Mouse (Mus musculus): ENCODE results near the gene Fibp.

The Fibp gene

DNA sequence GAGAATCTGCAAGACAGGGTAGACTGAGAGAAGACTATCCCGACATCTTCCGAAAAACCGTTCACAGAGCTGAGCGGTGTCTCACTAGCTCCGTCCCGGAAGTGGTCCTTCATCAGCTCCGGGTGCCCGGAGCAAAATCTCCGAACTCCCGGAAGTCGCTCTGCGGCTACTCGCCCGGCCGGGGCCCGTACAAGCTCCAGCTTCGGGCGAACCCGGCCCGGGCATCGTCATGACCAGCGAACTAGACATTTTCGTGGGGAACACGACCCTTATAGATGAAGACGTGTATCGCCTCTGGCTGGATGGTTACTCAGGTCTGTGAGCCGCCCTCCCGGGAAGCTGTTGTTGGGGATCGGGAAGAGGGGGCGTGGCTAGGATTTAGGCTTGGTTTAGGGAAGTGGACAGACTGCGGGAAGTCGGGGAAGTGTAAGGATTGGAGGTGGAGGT, at the start of gene Fibp:
Gene Fibp (plus strand): TSS at position 151 of the 447 bp plus-strand sequence.
- peak; percentile 50; the same call in 1 of the 2 replicates for ATAC-seq (ENCODE audit: low TSS enrichment)

DNA sequence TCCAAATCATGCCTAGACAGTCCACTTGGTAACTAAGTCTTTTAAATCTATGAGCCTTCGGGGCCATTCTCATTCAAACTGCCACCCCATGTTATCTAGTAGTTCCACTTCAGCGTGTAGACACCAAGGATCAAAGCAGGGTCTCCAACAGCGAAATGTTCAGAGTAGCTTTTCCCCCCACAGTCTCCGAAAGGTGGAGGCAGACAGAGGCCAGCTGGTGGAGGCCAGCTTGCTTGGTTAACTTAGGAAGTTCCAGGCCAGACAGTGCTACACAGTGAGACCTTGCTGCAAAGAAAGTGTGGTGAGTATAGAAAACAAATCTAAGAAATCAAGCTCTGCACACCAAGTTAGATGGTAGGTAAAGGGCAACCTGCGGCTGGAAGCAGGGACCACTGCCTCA, 49.8 kb upstream of the Fibp start:
- no peak for ATAC-seq (ENCODE audit: low TSS enrichment)

DNA sequence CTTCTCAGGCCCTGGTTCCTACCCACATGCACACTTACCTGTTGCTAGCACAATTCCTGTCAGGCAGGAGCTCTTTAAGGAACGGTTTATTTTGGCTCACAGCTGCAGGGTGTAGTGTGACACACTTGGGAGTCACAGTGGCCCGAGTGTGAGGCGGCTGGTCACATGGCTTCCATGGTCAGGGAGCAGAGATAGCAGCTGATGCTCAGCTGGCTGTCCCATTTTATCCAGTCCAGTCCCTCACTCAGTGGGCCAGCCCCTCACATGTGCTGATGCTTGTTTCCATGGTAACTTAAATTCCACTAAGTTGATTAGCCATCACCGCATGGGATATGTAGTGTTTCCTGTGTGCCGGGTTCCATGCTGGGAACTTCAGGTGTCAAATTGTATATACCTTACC, 48.5 kb upstream of the Fibp start:
- ATAC-seq (ENCODE audit: low TSS enrichment) = peak; percentile 20; the same call in 1 of the 2 replicates

DNA sequence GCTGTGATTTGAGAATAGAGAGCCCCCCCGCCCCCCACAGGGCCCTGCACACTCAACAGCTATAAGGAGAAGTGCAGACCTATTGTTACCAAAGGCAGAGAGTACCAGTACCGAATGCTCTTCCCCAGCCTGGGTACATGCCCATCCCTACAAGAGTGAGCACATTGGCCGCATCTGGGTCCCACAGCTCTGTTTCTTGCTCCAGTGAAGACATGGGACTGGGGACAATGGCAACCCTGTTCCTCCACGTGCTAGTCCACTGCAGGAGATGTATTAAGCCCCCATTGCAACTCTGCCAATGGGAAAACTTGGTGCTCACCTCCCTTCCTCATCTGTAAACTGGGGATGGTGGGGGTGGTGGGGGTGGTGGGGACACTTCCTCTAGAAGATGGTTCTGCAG, 46.6 kb upstream of the Fibp start:
- no peak for ATAC-seq (ENCODE audit: low TSS enrichment)

DNA sequence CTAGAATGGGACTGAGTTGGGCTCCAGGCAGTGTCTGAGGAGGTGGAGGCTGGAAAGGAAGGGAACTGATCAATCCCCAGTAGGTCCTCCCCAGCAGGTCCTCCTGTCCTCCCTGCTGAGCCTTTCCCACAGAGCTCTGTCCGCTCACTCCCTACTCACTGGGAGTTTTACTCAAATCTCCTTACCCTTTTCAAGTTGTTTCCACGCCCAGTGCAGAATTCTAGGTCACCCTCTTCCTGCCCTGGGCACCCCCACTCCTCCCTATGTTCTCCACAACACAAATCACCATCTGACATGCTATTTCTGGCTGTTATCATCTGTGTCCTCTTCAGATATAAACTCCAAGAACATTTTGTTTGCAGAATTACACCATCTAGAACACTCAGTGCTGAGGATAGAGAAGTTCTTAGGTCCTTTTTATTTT, 45.9 kb upstream of the Fibp start:
- peak; percentile 52; the same call in 1 of the 2 replicates for ATAC-seq (ENCODE audit: low TSS enrichment)

DNA sequence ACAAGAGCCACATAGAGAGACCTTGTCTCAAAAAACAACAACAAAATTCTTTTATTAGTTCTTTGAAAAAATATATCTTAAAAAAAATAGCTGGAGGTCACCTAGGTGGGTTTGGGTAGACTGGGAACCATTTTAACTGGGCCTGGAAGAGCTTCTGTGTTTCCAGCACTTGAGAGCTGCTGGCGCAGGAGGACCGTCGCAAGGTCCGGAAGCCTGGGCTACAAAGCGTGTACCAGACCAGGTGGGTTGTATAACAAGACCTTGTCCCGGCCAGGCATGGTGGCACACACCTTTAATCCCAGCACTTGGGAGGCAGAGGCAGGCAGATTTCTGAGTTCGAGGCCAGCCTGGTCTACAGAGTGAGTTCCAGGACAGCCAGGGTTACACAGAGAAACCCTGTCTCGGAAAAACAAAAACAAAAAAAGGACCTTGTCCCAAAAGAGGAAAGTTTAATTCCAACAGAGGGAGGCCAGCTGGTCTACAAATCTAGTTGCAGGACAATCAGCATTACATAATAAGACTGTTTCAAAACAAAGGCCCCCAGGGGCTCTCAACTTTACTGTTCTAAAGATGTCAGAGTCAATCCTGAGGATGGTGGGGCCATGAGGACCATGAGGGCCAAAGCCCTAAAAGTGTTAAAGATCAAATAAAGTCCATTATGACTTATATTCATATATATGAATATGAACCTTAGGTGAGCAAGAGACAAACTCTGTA, 41.5 kb upstream of the Fibp start:
- ATAC-seq (ENCODE audit: low TSS enrichment) = no peak

DNA sequence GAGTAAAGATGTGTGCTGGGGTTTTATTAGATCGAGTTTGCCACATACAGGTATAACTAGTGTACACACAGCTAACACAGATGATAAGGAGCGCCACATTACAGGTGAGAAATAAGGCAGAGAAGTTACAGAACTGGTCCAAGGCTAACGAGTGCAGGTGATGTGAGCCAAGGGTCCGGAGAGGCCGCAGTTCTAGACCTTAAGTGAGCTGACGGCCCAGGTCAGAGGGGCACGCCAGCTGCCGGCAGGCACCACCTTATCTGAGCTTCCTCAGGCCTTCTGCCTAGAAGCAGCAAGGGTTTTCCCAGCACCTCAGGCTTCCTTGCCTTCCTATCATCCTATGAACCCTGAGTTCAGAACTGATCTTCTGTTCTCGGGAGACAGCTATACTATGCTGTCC, 40.8 kb upstream of the Fibp start:
- ATAC-seq (ENCODE audit: low TSS enrichment) = no peak

DNA sequence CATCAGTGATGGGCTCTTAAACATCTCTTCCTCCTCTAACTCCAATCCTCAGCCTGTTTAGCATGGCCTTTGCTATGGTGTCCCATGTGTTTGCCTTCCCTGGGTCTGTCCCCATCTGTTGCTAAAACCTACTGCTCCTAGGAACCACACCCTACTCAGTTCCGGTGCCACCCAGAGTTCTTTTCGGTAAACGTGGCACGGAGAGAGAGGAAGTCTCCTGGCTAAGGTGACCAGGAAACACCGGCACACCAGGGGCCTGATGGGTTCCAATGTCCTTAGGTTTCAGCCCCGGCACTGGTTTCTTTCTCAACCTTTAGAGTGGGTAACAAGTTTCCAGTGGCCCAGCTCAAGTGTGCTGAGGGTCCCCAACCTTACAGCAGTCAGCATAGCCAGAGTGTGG, 39.8 kb upstream of the Fibp start:
- no peak for ATAC-seq (ENCODE audit: low TSS enrichment)

DNA sequence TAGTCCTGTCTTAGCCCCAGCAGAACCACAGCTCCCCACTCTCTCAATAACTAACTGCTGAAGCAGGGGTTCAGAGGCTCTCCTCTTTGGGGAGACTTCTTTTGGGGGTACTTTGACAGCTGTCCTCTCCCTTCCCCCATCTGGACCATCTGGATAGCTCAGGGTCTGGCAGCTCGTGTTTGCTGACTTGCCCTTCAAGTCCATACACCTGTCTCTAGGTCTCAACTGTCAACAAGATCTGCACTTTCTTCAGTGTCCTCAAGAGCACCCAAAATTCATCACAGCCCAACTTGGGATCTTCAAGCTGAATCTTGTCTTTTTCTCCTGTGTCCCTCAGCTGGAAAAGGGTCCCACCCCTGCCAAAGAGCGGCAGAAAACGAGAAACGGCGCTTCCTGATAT, 38.6 kb upstream of the Fibp start:
- no peak for ATAC-seq (ENCODE audit: low TSS enrichment)

DNA sequence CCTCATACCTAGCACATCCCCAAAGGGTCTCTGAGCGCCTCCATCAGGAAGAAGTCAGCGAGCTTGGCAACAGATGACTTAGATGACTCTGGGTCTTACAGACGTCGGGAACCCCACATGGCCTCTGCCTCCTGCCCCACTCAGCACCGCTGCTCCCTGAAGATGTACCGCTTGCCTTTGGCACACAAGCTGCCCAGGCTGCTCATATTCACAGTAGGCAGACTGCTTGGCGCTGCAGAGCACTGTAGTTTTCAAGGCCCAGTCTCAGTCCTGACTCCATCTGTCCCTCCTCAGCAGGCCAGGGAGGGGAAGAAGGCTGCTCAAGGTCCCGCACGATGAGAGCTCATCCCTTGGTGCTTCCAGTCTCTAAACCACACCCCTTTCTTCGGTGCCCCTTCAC, 38.1 kb upstream of the Fibp start:
- no peak for ATAC-seq (ENCODE audit: low TSS enrichment)

DNA sequence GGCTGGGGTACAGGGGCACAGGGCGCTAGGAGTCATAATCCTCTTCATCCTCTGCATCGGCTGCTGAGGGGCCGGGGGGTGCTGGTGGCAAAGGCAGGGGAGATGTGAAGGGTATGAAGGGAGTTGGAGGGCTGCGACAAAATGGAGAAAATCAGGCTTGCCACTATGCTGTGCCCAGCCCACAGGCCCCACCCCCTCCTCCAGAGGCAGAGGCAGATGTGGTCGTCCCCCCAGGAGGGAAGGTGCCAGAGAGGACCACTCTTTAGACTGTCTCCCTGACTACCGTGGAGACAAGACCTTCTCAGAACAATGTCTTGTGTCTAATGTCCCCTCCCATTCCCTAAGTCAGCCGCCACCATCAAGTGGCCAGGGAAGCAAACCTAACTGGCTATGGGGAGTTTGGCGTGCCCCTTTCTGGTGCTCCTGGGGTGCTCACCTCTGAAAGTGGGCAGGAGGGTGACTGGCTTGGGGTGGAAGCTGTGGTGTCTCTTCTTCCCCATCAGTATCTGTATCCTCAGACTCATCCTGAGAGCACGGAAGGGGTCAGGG, 37.4 kb upstream of the Fibp start:
- no peak for ATAC-seq (ENCODE audit: low TSS enrichment)

DNA sequence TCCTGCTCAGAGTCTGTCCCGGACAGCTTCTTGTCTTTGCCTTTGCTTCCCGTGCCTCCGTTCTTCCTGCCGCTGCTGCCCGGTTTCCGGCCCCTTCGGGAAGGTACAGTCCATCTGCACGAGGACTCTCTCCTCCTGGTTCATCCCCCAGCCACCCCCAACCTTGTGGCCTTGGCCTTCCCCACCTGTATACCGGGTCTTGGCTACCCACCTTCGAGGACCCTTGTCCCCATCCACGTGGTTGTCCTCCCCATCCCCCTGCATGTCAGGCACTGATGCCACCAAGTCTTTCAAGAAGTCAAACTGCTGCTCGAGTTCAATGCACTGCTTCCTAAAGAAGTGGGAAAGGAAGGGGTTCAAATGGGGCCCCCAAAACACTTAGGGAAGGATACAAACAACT, 36.9 kb upstream of the Fibp start:
- ATAC-seq (ENCODE audit: low TSS enrichment) = no peak

DNA sequence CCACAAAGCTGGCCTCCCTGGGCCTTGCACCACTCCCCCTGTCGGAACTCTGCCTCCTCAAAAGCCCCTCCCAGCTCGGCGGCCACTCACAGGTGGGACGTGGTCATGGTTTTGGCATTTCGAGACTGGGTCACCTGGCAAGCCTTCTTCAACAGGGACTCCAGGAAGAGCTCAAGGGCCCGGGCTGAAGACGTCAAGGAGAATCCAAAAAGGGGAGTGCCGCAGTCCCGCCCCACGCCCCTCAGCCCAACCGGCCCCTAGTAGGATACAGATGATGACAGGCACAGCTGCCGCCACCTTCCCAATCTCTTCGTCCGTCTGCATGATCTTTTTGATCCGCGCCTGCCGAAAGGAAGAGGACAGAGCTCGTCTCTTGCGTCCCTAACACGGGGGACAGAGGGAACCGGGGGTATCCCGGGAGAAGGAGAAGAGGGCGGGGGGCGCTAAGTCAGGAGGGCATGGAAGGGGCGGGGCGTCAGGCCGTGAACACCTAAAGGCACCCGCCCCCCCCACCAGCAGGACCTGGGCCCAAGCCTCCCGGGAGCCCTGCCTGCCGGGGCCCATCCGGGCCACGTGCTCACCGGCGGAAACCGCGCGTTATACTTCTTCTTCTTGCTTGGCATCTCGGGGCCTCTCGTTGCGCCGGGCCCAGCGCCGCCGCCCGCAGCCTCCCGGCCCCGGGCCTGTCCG, 36.2 kb upstream of the Fibp start:
- peak; percentile 24; the same call in 1 of the 2 replicates for ATAC-seq (ENCODE audit: low TSS enrichment)

DNA sequence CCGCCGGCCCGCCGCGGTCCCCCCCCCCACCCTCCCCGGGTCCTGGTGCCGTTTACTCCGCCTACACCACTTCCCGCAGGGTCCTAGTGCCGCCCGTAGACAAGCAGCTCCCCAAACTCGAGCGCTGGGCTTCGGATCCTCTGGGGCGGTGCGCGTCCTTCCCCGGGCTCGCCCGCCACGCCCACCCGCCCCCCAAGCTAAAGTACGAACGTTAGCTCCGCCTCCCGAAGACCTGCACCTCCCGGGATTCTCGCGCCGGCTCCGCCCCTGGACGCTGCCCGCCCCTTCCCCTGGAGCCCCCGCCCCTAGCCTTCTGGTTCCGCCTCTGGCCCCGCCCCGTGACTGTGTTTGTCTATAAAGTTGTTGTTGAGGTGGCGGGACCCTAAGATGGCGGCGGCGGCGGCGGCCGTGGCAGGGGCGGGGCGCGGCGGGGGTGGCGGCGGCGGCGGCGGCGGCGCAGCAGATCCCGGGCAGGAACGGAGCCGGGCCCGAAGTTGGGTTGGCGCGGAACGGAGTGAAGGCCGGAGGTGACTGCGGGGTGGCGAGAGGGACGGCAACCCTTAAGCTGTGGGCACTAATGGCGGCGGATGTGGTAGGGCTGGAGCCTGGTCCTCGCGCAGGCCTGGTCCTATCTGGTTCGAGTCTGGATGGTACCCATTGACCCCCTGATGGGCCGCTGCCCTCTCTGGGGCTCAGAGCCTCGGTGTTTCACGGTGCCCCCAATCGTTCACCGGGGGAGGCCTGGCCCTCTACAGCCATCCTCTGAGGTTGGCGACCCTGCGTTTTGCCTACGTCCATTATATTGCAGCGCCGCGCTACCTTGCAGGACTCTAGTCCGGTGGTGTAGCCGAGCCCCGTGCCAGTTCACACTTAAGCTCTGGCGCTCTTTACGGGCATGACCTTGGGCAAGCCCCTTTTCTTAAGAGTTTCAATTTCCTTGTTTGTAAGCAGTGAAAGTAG, 35.4 kb upstream of the Fibp start, which contains the start of the genes Drap1 and AI837181:
Gene Drap1 (minus strand): TSS at position 198 of the 960 bp plus-strand sequence.
Gene AI837181 (plus strand): TSS at position 363 of the 960 bp plus-strand sequence.
- peak; percentile 75 for ATAC-seq (ENCODE audit: low TSS enrichment)

DNA sequence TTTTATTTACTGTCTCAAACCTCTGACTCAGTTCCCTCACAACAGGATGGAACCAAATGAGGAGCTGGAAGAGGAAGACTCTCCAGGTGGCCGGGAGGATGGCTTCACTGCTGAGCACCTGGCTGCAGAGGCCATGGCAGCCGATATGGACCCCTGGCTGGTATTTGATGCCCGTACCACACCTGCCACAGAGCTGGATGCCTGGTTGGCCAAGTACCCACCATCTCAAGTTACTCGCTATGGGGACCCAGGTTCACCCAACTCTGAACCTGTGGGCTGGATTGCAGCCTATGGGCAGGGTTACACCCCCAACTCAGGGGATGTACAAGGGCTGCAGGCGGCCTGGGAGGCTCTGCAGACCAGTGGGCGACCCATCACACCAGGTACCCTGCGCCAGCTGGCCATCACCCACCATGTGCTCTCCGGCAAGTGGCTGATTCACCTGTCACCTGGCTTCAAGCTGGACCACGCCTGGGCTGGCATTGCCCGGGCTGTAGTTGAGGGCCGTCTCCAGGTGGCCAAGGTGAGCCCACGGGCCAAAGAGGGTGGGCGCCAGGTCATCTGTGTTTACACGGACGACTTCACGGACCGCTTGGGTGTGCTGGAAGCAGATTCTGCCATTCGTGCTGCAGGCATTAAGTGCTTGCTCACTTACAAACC, 34.4 kb upstream of the Fibp start:
- ATAC-seq (ENCODE audit: low TSS enrichment) = no peak

DNA sequence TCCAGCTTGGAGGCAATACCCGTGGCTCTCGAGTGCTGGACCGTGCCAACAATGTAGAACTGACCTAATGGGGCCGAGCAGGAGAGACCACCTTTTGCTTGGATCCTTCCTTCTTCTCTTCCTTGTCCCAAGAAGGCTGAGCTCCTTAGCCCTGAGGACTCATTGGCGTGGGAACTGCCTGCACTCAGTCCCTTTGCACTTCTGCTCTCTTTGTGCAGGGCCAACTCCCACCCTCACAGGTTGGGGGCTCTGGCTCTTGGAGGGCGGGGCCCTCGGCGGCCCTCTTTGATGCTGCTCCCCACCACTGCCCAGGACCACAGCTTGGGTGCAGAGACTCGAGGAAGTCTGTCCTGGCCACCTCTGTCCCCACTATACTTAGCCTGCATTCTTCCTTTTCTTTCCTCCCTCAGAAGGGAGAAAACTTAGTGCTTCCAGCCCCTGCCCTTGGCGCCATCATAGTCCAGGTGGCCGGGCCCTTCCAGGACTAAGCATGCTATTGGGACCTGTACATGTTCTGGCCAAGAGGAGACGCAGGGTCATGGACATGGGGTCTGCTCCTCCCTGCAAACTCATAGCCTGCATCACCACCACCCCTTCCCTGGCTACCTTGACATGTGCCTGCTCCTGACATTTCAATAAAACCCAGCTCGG, 33.6 kb upstream of the Fibp start:
- no peak for ATAC-seq (ENCODE audit: low TSS enrichment)

DNA sequence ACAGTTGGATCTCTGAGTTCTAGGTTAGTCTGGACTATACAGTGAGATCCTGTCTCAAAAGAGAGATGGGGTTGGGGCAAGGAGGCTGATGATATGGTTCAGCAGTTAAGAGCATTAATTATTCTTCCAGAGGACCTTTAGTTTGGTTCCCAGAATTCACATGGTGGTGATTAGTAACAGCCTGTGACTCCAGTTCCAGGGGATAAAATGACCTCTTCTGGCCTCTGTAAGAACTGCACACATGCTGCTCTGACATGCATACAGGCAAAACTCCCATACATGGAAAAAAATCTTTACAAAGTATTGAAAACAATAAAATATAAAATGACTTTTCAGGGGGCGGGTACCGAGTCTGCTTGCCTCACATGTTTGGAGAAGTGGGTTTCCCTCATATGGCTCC, 32.3 kb upstream of the Fibp start:
- no peak for ATAC-seq (ENCODE audit: low TSS enrichment)

DNA sequence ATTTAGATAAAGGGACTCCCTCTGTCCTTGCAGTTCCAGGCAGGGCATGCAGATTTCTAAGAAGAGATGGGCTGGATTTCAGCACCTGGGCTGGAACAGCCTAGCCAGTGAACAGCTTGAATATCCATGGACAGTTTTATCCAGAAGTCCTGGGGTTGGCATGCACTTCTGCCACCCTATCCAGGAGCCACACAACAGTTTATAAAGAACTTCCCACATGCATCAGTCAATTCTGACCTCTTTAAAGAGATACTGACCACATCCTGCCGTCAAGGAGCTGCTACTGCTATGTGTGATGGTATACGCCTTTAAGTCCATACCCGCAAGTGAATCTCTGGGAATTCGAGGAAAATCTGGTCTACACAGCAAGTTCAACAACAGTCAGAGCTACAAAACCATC, 31.2 kb upstream of the Fibp start:
- ATAC-seq (ENCODE audit: low TSS enrichment) = no peak

DNA sequence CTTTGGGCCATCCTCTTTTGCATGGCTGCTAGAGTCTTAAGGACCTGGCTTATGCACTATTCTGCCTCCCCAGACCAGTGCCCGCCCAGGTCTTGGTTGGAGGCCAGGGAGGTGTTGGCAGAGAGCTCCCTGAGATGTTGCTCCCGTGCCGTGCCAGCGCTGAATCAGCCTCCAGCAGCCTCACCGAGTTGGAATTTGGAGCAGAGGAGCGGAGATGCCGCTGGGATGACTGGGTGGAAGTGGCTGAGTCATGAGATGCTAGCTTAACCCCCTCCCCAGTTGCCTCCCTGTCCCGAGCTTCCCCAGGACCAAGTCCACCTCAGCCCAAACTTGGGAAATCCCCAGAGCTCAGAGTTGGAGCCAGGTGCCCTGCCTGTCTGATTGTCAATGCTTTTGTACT, 30.6 kb upstream of the Fibp start:
- ATAC-seq (ENCODE audit: low TSS enrichment) = no peak

DNA sequence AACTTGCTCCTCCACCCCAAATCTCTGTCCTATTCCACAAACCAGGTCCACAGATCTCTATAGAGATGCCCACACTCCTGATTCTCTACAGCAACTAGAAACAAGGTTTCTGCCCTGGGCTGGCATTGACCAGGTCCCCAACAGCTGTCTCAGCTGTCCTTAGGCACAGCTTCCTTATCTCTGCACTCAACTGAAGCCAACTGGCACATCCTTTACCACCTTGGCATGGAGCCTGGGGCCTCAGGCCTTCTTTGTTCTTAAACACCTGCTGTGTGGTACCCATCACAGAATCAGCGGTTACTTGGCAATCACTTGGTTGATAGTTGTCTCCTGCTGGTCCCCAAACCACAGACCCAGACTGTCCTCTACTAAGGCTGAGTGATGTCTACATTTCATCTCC, 30.0 kb upstream of the Fibp start:
- ATAC-seq (ENCODE audit: low TSS enrichment) = no peak

Data from frontal cortex, adult (tissue).